Mouse (Mus musculus) adrenal gland, adult 8-10 months (tissue): ENCODE results near the gene Scarb1. TPM values are rescaled to one million over a fixed set of nuclear protein-coding genes. Genes with fewer than 3 reads are reported as not detected.

Experiments used
- DNase-seq: peaks from one replicate; pipeline ENCODE4 v3.0.0; 2022
- total RNA-seq, 4 experiments: library from RNA; stranded (reverse); gene quantifications; 2 replicates each; pipeline ENCODE4 v1.2.4; 2022

Scarb1 gene
- total RNA-seq, 4 experiments from 2014 or later, result 1,640 to 3,396 (median 2,408) TPM

GRCm38 (mm10) chr5:125363894-125364293 lies 23.0 kb upstream of the Scarb1 start:
- no peak for DNase-seq

- DNase-seq, result no peak
Measured at GRCm38 (mm10) chr5:125360981-125361510, 20.2 kb upstream of the Scarb1 start.

- DNase-seq, result no peak
Measured at GRCm38 (mm10) chr5:125360566-125360965, 19.7 kb upstream of the Scarb1 start.

GRCm38 (mm10) chr5:125358270-125358608 lies 17.3 kb upstream of the Scarb1 start:
- DNase-seq, result no peak

GRCm38 (mm10) chr5:125357543-125358269 lies 16.8 kb upstream of the Scarb1 start:
- DNase-seq, result no peak

GRCm38 (mm10) chr5:125355650-125356049 lies 14.8 kb upstream of the Scarb1 start:
- DNase-seq, result no peak

GRCm38 (mm10) chr5:125354885-125355492 lies 14.1 kb upstream of the Scarb1 start:
- no peak for DNase-seq

- DNase-seq, result no peak
Measured at GRCm38 (mm10) chr5:125352781-125353294, 11.9 kb upstream of the Scarb1 start.

- DNase-seq, result no peak
Measured at GRCm38 (mm10) chr5:125351939-125352338, 11.0 kb upstream of the Scarb1 start.

- no peak for DNase-seq
Measured at GRCm38 (mm10) chr5:125351057-125351456, 10.2 kb upstream of the Scarb1 start.

- DNase-seq, result no peak
Measured at GRCm38 (mm10) chr5:125349391-125349790, 8.5 kb upstream of the Scarb1 start.

GRCm38 (mm10) chr5:125348487-125348886 lies 7.6 kb upstream of the Scarb1 start:
- DNase-seq, result peak; percentile 78

- no peak for DNase-seq
Measured at GRCm38 (mm10) chr5:125348067-125348466, 7.2 kb upstream of the Scarb1 start.

GRCm38 (mm10) chr5:125344296-125344695 lies 3.4 kb upstream of the Scarb1 start:
- peak; percentile 94 for DNase-seq

- no peak for DNase-seq
Measured at GRCm38 (mm10) chr5:125341459-125342090, 681 bp upstream of the Scarb1 start.

- DNase-seq, result no peak
Measured at GRCm38 (mm10) chr5:125339851-125340531, 903 bp downstream of the Scarb1 start.

- no peak for DNase-seq
Measured at GRCm38 (mm10) chr5:125339108-125339751, 1.7 kb downstream of the Scarb1 start.

GRCm38 (mm10) chr5:125337526-125337925 lies 3.4 kb downstream of the Scarb1 start:
- DNase-seq, result peak; percentile 17

GRCm38 (mm10) chr5:125337012-125337411 lies 3.9 kb downstream of the Scarb1 start:
- DNase-seq, result peak; percentile 31

GRCm38 (mm10) chr5:125333009-125333408 lies 7.9 kb downstream of the Scarb1 start:
- no peak for DNase-seq

- DNase-seq, result peak; percentile 69
Measured at GRCm38 (mm10) chr5:125332333-125332732, 8.6 kb downstream of the Scarb1 start.

- no peak for DNase-seq
Measured at GRCm38 (mm10) chr5:125331811-125332210, 9.1 kb downstream of the Scarb1 start.
